Mouse (Mus musculus) liver, postnatal 0 days (tissue): ENCODE results near the gene Gorasp2. TPM values are rescaled to one million over a fixed set of nuclear protein-coding genes. Genes with fewer than 3 reads are reported as not detected.

ENCODE experiments used
- ATAC-seq: fragments of 200-750 bp; cut with Nextera tagmentation; 2 replicates; pipeline ENCODE4 v1.8.0; 2017; ENCODE audit warnings: mild to moderate bottlenecking, moderate library complexity
- DNase-seq: peaks from one replicate; pipeline ENCODE4 v3.0.0-alpha.2; 2016
- H3K27ac ChIP-seq: fragments of 300-500 bp; sonication (generic); 2 replicates; pipeline ENCODE4 v1.5.1; 2014; ENCODE audit warnings: antibody characterized with exemption, moderate library complexity, mild to moderate bottlenecking, low read depth
- H3K27me3 ChIP-seq: fragments of 300-500 bp; sonication (generic); 2 replicates; pipeline ENCODE4 v1.6.1; 2014; ENCODE audit warnings: low read length, control low read depth, mixed read lengths; ENCODE audit not compliant: insufficient read depth
- H3K36me3 ChIP-seq: fragments of 300-500 bp; sonication (generic); replicated peaks from 2 replicates; pipeline ENCODE4 v1.6.1; 2014; ENCODE audit warnings: mild to moderate bottlenecking, control low read depth, low read length, moderate library complexity, mixed read lengths; ENCODE audit not compliant: insufficient read depth
- H3K4me1 ChIP-seq: fragments of 300-500 bp; sonication (generic); 2 replicates; pipeline ENCODE4 v1.6.1; 2014; ENCODE audit warnings: antibody characterized with exemption, mild to moderate bottlenecking, control low read depth; ENCODE audit not compliant: insufficient read depth
- H3K4me2 ChIP-seq: fragments of 300-500 bp; sonication (generic); 2 replicates; pipeline ENCODE4 v1.6.1; 2014; ENCODE audit warnings: low read depth, mild to moderate bottlenecking, low read length, moderate library complexity, mixed read lengths
- H3K4me3 ChIP-seq: fragments of 300-500 bp; sonication (generic); 2 replicates; pipeline ENCODE4 v1.5.1; 2014; ENCODE audit warnings: low read depth, low read length
- H3K9ac ChIP-seq: fragments of 300-500 bp; sonication (generic); replicated peaks from 2 replicates; pipeline ENCODE4 v1.6.1; 2014; ENCODE audit warnings: mild to moderate bottlenecking, moderate library complexity
- H3K9me3 ChIP-seq: fragments of 300-500 bp; sonication (generic); 2 replicates; pipeline ENCODE4 v1.6.1; 2016; ENCODE audit warnings: mild to moderate bottlenecking, control low read depth, low read length, mixed read lengths
- CTCF ChIP-seq: sonication (generic); IDR thresholded peaks from 2 replicates; pipeline ENCODE4 v1.5.1; 2016; ENCODE audit warnings: antibody characterized with exemption, low read depth
- EP300 ChIP-seq: IDR thresholded peaks from 2 replicates; pipeline ENCODE4 v1.6.1; 2016; ENCODE audit warnings: antibody characterized with exemption, low read depth, mild to moderate bottlenecking
- WGBS: fragments of 180-500 bp; shearing (Covaris S2); extraction: QIAGEN DNeasy Blood & Tissue Kit; methylation state at CpG from one replicate; pipeline ENCODE4 v1.1.7; 2014; ENCODE audit not compliant: insufficient replicate concordance; 5-methylcytosine and 5-hydroxymethylcytosine counted together
- polyA plus RNA-seq: library from polyadenylated mRNA; unstranded; fragments of >200 nt; fragmentation: Nextera tagmentation; extraction: Ambion mirVana; gene quantifications from 2 replicates; pipeline ENCODE4 v1.2.1, GENCODE M21; 2015

Gorasp2 gene
- polyA plus RNA-seq, 1 experiment from 2014 or later, result 61.8 TPM

- TF ChIP-seq CTCF (no peak), EP300 (no peak)
- WGBS, result 81% methylated on average over 11 of the region's 11 CpGs
- Histone ChIP-seq H3K4me2 (no peak overlapping the region), H3K27ac (no peak overlapping the region), H3K27me3 (no peaks in the 10 kb centered on the region), H3K36me3 (peaks cover 60% of the 10 kb centered on the region), H3K4me1 (no peaks in the 10 kb centered on the region), H3K9me3 (no peaks in the 10 kb centered on the region), H3K4me3 (no peak overlapping the region), H3K9ac (no peak overlapping the region)
- ATAC-seq, result no peak
- DNase-seq, result no peak
Observed at GRCm38 (mm10) chr2:70690195-70690594, 28.8 kb downstream of the Gorasp2 start.

- DNase-seq (no peak), ATAC-seq (no peak)
- TF ChIP-seq CTCF (no peak), EP300 (no peak)
- peaks cover 15% of the 10 kb centered on the region for H3K36me3 ChIP-seq
- no peaks in the 10 kb centered on the region for H3K27me3 ChIP-seq
- no peak overlapping the region for H3K27ac ChIP-seq
- H3K9me3 ChIP-seq, result peaks cover 5% of the 10 kb centered on the region
- H3K9ac ChIP-seq, result no peak overlapping the region
- no peak overlapping the region for H3K4me3 ChIP-seq
- H3K4me2 ChIP-seq, result no peak overlapping the region
- H3K4me1 ChIP-seq, result no peaks in the 10 kb centered on the region
- WGBS, result 67% methylated on average over 10 of the region's 10 CpGs
Observed at GRCm38 (mm10) chr2:70695712-70696111, 34.3 kb downstream of the Gorasp2 start.

- ATAC-seq (no peak), DNase-seq (peak; percentile 5)
- no peaks in the 10 kb centered on the region for H3K36me3 ChIP-seq
- H3K4me3 ChIP-seq, result no peak overlapping the region
- TF ChIP-seq EP300, result no peak
- no peak for TF ChIP-seq CTCF
- H3K9me3 ChIP-seq, result peaks cover 5% of the 10 kb centered on the region
- 85% methylated on average over 3 of the region's 3 CpGs for WGBS
- H3K27ac ChIP-seq, result no peak overlapping the region
- H3K27me3 ChIP-seq, result no peaks in the 10 kb centered on the region
- no peak overlapping the region for H3K4me2 ChIP-seq
- no peak overlapping the region for H3K9ac ChIP-seq
- 0 out of 2 replicates have a peak, but pooled peaks cover 9% of the 10 kb centered on the region for H3K4me1 ChIP-seq
Observed at GRCm38 (mm10) chr2:70700851-70701250, 39.5 kb downstream of the Gorasp2 start.

GRCm38 (mm10) chr2:70701571-70701970 is 40.2 kb downstream of the Gorasp2 start:
- H3K27ac ChIP-seq, result no peak overlapping the region
- no peak overlapping the region for H3K9ac ChIP-seq
- 30% methylated on average over 9 of the region's 9 CpGs for WGBS
- H3K36me3 ChIP-seq, result no peaks in the 10 kb centered on the region
- H3K4me2 ChIP-seq, result no peak overlapping the region
- H3K27me3 ChIP-seq, result no peaks in the 10 kb centered on the region
- ATAC-seq (no peak), DNase-seq (peak; percentile 10)
- H3K4me3 ChIP-seq, result no peak overlapping the region
- H3K9me3 ChIP-seq, result peaks cover 5% of the 10 kb centered on the region
- H3K4me1 ChIP-seq, result 0 out of 2 replicates have a peak, but pooled peaks cover 9% of the 10 kb centered on the region
- TF ChIP-seq CTCF, result no peak
- no peak for TF ChIP-seq EP300

- Histone ChIP-seq H3K4me2 (no peak overlapping the region), H3K27me3 (no peaks in the 10 kb centered on the region), H3K36me3 (no peaks in the 10 kb centered on the region), H3K4me3 (no peak overlapping the region), H3K9me3 (peaks cover 5% of the 10 kb centered on the region), H3K4me1 (0 out of 2 replicates have a peak, but pooled peaks cover 9% of the 10 kb centered on the region), H3K9ac (no peak overlapping the region), H3K27ac (no peak overlapping the region)
- 32% methylated on average over 5 of the region's 5 CpGs for WGBS
- no peak for TF ChIP-seq CTCF
- TF ChIP-seq EP300, result no peak
- DNase-seq (peak; percentile 10), ATAC-seq (no peak)
Observed at GRCm38 (mm10) chr2:70702403-70702802, 41.0 kb downstream of the Gorasp2 start.

- peaks cover 28% of the 10 kb centered on the region for H3K36me3 ChIP-seq
- H3K9ac ChIP-seq, result no peak overlapping the region
- no peak overlapping the region for H3K4me2 ChIP-seq
- no peak for ATAC-seq
- no peaks in the 10 kb centered on the region for H3K27me3 ChIP-seq
- H3K4me1 ChIP-seq, result 0 out of 2 replicates have a peak, but pooled peaks cover 4% of the 10 kb centered on the region
- H3K27ac ChIP-seq, result no peak overlapping the region
- DNase-seq, result no peak
- WGBS, result 87% methylated on average over 13 of the region's 13 CpGs
- H3K4me3 ChIP-seq, result no peak overlapping the region
- TF ChIP-seq EP300 (no peak), CTCF (no peak)
- no peaks in the 10 kb centered on the region for H3K9me3 ChIP-seq
Observed at GRCm38 (mm10) chr2:70708986-70709730, 47.8 kb downstream of the Gorasp2 start.
